Mouse (Mus musculus) heart, adult 2 months (tissue): ENCODE measurements around the gene Hopx. TPM values are rescaled to one million over a fixed set of nuclear protein-coding genes. Genes with fewer than 3 reads are reported as not detected.

Source experiments
- DNase-seq, 2 experiments: peaks; one replicate each; pipeline ENCODE4 v3.0.0; 2021
- H3K27ac ChIP-seq: fragments of 200-600 bp; 2 replicates; pipeline ENCODE4 v1.8.1; 2022
- H3K27me3 ChIP-seq: fragments of 200-500 bp; 2 replicates; pipeline ENCODE4 v1.6.1; 2012; ENCODE audit warnings: mild to moderate bottlenecking, low read length, inconsistent platforms, mixed read lengths; ENCODE audit not compliant: control insufficient read depth, insufficient read depth
- H3K36me3 ChIP-seq: fragments of 200-500 bp; 2 replicates; pipeline ENCODE4 v1.6.1; 2012; ENCODE audit warnings: low read length, inconsistent platforms; ENCODE audit not compliant: control insufficient read depth, insufficient read depth
- H3K4me1 ChIP-seq: fragments of 200-500 bp; 2 replicates; pipeline ENCODE4 v1.6.1; 2011; ENCODE audit warnings: low read length; ENCODE audit not compliant: control insufficient read depth, insufficient read depth
- H3K4me3 ChIP-seq: fragments of 200-600 bp; 2 replicates; pipeline ENCODE4 v1.8.1; 2022
- H3K79me2 ChIP-seq: fragments of 200-500 bp; replicated peaks from 2 replicates; pipeline ENCODE4 v1.6.1; 2012; ENCODE audit warnings: mild to moderate bottlenecking, inconsistent platforms, low read length, moderate library complexity, mixed read lengths; ENCODE audit not compliant: control insufficient read depth, insufficient read depth
- H3K9ac ChIP-seq: fragments of 200-500 bp; 2 replicates; pipeline ENCODE4 v1.6.1; 2012; ENCODE audit warnings: low read depth, mild to moderate bottlenecking, control low read depth, inconsistent platforms, low read length, mixed read lengths
- CTCF ChIP-seq: fragments of 200-600 bp; IDR thresholded peaks from 2 replicates; pipeline ENCODE4 v1.8.1; 2022; ENCODE audit warnings: antibody characterized with exemption, mild to moderate bottlenecking, moderate library complexity
- EP300 ChIP-seq: fragments of 200-500 bp; IDR thresholded peaks from 2 replicates; pipeline ENCODE4 v1.6.1; 2011; ENCODE audit warnings: low read depth, low read length, control low read depth; ENCODE audit not compliant: insufficient read depth
- POLR2A ChIP-seq: fragments of 200-500 bp; IDR thresholded peaks from 2 replicates; pipeline ENCODE4 v1.6.1; 2011; ENCODE audit warnings: mild to moderate bottlenecking, low read depth, low read length, control low read depth; ENCODE audit not compliant: insufficient read depth
- WGBS: fragments of 180-500 bp; shearing (Covaris S2); methylation state at CpG from one replicate; pipeline ENCODE4 v1.1.7; 2018; 5-methylcytosine and 5-hydroxymethylcytosine counted together
- intact Hi-C: fragments of 180-260 bp; cut with DNase I; formaldehyde crosslinking; loops from one replicate; pipeline ENCODE4 v1.15.1; 2025
- polyA plus RNA-seq: library from polyadenylated mRNA; depleted of rRNA; stranded (reverse); fragments of >200 nt; gene quantifications from 2 replicates; pipeline ENCODE4 v1.2.3, GENCODE M21; 2012
- total RNA-seq, 2 experiments: library from RNA; stranded (reverse); gene quantifications; 2 replicates each; pipeline ENCODE4 v1.2.3; 2021

Gene Hopx
- total and polyA plus RNA-seq, 3 experiments: 285 to 385 (median 367) TPM

DNA sequence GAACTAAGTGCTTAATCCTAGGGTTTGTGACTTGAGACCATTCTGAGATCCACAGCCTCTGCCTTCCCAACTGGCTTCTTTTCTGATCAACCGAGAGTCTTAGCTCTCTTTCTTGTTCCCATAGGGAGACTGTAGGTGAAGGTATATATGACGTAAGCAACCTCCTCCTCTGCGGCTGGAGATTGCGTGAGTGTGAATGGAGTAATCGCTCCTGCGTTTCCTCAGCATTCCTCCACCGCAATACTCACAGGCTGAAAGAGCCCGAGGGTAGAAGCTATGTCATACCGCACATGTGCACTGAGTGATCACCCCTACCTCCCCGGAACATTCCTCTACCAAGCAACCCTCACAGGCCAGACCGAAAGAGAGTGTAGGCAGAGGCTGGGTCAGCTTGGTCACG is 40.6 kb upstream of the Hopx start:
- no peaks in the 10 kb centered on the region for H3K79me2 ChIP-seq
- no peak for TF ChIP-seq EP300
- no peak for TF ChIP-seq POLR2A
- TF ChIP-seq CTCF: no peak
- H3K4me3 ChIP-seq: no peak overlapping the region
- H3K9ac ChIP-seq: no peak overlapping the region
- H3K36me3 ChIP-seq: no peaks in the 10 kb centered on the region
- DNase-seq: no peak
- peaks cover 9% of the 10 kb centered on the region for H3K4me1 ChIP-seq
- WGBS: 92% methylated on average over 12 of the region's 12 CpGs
- intact Hi-C loops: loop anchor here (2.0 kb wide), 1 partner anchor 61 kb away; no protein-coding TSS in a partner anchor
- H3K27me3 ChIP-seq: no peaks in the 10 kb centered on the region
- no peak overlapping the region for H3K27ac ChIP-seq

DNA sequence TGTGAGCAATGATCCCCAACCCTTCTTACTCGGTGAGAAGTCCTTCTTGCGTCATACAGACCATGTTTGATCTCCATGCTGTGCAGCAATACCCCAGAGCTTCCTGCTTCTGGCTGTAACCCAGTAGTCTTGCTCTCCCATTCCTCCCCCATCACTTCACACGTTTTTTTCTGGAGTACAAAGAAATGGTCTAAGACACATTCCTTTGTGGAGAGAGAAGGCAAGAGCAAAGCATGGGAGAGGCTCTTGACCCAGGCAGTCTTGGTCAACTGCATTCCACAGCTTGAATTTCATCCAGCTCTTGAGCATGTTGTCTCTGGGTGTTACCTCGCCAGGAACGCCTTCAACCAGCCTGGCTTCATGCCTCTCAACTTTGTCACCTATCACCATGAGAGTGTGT is 39.9 kb upstream of the Hopx start:
- H3K79me2 ChIP-seq: no peaks in the 10 kb centered on the region
- DNase-seq: no peak
- intact Hi-C loops: loop anchor here (2.0 kb wide), 1 partner anchor 60 kb away; no protein-coding TSS in a partner anchor
- WGBS: 59% methylated on average over 5 of the region's 5 CpGs
- H3K27ac ChIP-seq: no peak overlapping the region
- no peak overlapping the region for H3K9ac ChIP-seq
- no peak overlapping the region for H3K4me3 ChIP-seq
- H3K4me1 ChIP-seq: peaks cover 9% of the 10 kb centered on the region
- H3K27me3 ChIP-seq: no peaks in the 10 kb centered on the region
- no peak for TF ChIP-seq POLR2A
- no peak for TF ChIP-seq CTCF
- TF ChIP-seq EP300: no peak
- no peaks in the 10 kb centered on the region for H3K36me3 ChIP-seq

DNA sequence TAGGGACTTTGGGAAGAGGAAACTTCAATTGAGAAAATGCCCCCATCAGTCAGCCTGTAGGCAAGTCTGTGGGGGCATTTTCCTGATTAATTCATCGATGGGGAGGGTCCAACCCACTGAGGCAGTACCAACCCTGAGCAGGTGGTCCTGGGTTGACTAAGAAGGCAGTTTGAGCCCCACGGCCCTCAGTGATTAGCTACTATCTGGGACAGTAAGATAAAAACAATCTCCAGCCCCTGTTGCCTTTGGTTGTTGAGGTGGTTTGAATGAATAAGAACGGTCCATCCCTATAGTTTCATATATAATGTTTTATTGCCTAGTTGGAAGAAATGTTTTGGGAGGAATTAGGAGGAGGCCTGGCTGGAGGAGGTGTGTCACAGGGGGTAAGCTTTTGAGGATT is 36.8 kb upstream of the Hopx start:
- no peak for DNase-seq

DNA sequence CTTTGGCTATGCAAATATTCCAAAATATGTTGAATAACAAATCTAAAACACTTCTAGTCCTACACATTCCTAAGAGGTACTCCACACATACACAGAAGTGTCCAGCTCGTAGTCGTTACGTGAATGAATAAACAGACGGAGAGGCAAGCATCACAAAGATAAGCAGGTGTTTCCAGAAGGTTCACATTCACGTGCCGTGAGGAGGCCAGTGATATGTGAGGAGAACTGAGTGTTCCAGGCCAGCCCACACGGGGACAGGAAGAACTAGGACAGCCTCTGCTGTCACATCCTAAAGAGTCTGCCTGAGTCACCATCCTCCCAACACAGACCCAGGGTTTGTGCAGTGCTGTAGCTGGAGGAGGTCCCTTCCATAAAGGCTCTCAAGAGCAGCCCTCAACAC is 36.2 kb upstream of the Hopx start:
- no peaks in the 10 kb centered on the region for H3K36me3 ChIP-seq
- DNase-seq: no peak
- TF ChIP-seq EP300: peak; percentile 79; the same call in 1 of the 2 replicates
- no peak for TF ChIP-seq CTCF
- no peak for TF ChIP-seq POLR2A
- no peak overlapping the region for H3K27ac ChIP-seq
- no peak overlapping the region for H3K9ac ChIP-seq
- no peaks in the 10 kb centered on the region for H3K27me3 ChIP-seq
- H3K4me3 ChIP-seq: no peak overlapping the region
- WGBS: 33% methylated on average over 7 of the region's 7 CpGs
- peaks cover 2% of the 10 kb centered on the region; the same call in 1 of the 2 replicates for H3K4me1 ChIP-seq
- H3K79me2 ChIP-seq: no peaks in the 10 kb centered on the region
- intact Hi-C loops: no loop called here

More for the DNA sequence above, 36.8 kb upstream of the Hopx start:
- Histone ChIP-seq H3K27me3 (no peaks in the 10 kb centered on the region), H3K27ac (no peak overlapping the region), H3K36me3 (no peaks in the 10 kb centered on the region), H3K9ac (no peak overlapping the region), H3K4me3 (no peak overlapping the region), H3K4me1 (peaks cover 2% of the 10 kb centered on the region; the same call in 1 of the 2 replicates), H3K79me2 (no peaks in the 10 kb centered on the region)
- WGBS: 78% methylated on average over 3 of the region's 3 CpGs
- intact Hi-C loops: no loop called here
- TF ChIP-seq EP300 (no peak), POLR2A (no peak), CTCF (no peak)

DNA sequence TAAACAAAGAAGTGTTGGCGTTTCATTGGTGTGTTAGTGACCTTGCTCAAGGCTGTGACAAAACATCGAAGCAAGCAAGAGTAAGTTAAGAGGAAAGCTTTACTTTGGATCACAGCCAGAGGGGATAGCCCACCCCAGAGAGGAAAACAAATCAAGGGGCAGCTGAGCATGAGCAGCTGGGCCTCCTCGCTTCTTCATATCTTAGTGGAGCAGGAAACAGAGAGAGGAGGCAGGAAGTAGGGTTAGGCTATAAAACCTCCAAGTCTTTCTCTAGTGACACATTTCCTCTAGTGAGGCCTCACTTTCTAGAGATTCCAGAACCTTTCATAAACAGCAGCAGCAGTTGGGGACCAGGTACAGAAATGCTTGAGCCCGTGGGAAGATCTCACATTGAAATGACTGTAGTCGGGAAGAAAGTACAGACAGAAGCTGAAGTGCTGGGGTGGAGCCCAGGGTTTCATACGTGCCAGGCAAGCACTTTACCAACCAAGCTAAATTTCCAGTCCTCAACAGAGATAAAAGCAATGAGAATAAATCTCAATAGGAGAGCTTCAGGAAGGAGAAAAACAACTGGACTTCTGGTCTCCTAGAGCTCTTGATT is 33.2 kb upstream of the Hopx start:
- no peak for TF ChIP-seq POLR2A
- no peak for TF ChIP-seq EP300
- no peak for TF ChIP-seq CTCF
- H3K4me3 ChIP-seq: no peak overlapping the region
- peaks cover 4% of the 10 kb centered on the region; the same call in 1 of the 2 replicates for H3K4me1 ChIP-seq
- intact Hi-C loops: no loop called here
- H3K27ac ChIP-seq: no peak overlapping the region
- no peak for DNase-seq
- no peaks in the 10 kb centered on the region for H3K27me3 ChIP-seq
- 33% methylated on average over 6 of the region's 6 CpGs for WGBS
- no peaks in the 10 kb centered on the region for H3K36me3 ChIP-seq
- H3K9ac ChIP-seq: no peak overlapping the region
- H3K79me2 ChIP-seq: no peaks in the 10 kb centered on the region

DNA sequence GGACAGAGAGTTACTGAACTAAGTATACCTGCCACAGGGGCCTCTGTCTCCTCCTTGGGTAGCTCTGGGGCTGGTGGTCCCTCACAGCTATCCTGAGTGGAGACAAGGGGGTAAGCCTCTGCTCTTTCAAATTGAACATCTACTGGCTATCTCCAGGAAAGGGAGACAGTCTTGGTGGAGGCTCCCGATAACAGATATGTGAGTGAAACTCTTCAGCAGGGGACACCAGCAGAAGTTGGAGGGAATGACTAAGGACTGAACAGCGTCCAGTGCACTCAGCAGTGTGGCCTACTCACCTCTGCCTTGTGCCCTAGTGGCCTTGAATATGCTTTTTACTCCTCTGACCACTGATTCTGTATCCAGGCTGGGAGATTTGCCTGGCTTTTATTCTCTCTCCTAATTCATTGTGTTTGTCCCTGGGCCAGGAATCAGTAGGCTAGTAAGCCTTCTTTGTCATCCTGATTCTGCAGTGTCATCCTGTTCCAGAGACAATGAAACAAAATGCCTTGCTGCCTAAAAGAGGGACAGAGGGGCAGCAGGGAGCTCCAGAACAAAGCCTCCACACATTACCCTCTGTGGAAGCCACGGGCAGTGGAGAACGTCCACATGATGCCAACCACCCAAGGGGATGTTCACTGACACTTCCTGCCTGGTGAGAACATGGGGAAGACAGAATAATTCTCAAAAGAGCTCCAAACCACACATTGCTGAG is 31.7 kb upstream of the Hopx start:
- no peak overlapping the region for H3K4me3 ChIP-seq
- no peak overlapping the region for H3K27ac ChIP-seq
- WGBS: 71% methylated on average over 4 of the region's 4 CpGs
- intact Hi-C loops: no loop called here
- H3K4me1 ChIP-seq: peaks cover 4% of the 10 kb centered on the region; the same call in 1 of the 2 replicates
- H3K36me3 ChIP-seq: no peaks in the 10 kb centered on the region
- H3K79me2 ChIP-seq: no peaks in the 10 kb centered on the region
- H3K27me3 ChIP-seq: no peaks in the 10 kb centered on the region
- H3K9ac ChIP-seq: no peak overlapping the region
- no peak for TF ChIP-seq POLR2A
- TF ChIP-seq CTCF: no peak
- DNase-seq: no peak
